Mouse (Mus musculus) ES-E14 (cell line): ENCODE measurements at regions not wholly inside any gene's neighbourhood (a gene's known extent, or its start where the extent isn't known, plus 50 kb on each side); places are given as distances from the start of the nearest gene placed in this dataset.

ENCODE experiments used
- DNase-seq: peaks from one replicate; pipeline ENCODE4 v3.0.0-alpha.2; 2013; ENCODE audit warnings: low read depth, low spot score
- H3K27ac ChIP-seq: 2 replicates; pipeline ENCODE4 v1.5.1; 2012; ENCODE audit warnings: low read depth, mild to moderate bottlenecking, low read length, moderate library complexity, mixed read lengths; ENCODE audit not compliant: poor library complexity, insufficient read depth, severe bottlenecking
- H3K36me3 ChIP-seq: 2 replicates; pipeline ENCODE4 v1.6.1; 2012; ENCODE audit warnings: mild to moderate bottlenecking, low read length, moderate library complexity, mixed read lengths; ENCODE audit not compliant: control insufficient read depth, poor library complexity, insufficient read depth, severe bottlenecking
- H3K4me1 ChIP-seq, 2 experiments: fragments of 150-350 bp in 1 of 2; sonication (generic) in 1 of 2; 2 replicates each; pipeline ENCODE4 v1.6.1; 2012; ENCODE audit warnings: low read length in 2 of 2, mild to moderate bottlenecking in 1 of 2, mixed read lengths in 1 of 2; ENCODE audit not compliant: control insufficient read depth in 2 of 2, insufficient read depth in 2 of 2, poor library complexity in 1 of 2
- H3K4me3 ChIP-seq, 2 experiments: fragments of 150-350 bp in 1 of 2; sonication (generic) in 1 of 2; 2 replicates each; pipeline ENCODE4 v1.5.1; 2012; ENCODE audit warnings: low read length in 2 of 2, low read depth in 1 of 2, mild to moderate bottlenecking in 1 of 2, mixed read lengths in 1 of 2; ENCODE audit not compliant: insufficient read depth in 1 of 2, poor library complexity in 1 of 2, severe bottlenecking in 1 of 2
- H3K9ac ChIP-seq: 2 replicates; pipeline ENCODE4 v1.6.1; 2012; ENCODE audit warnings: low read depth, mild to moderate bottlenecking, low read length, mixed read lengths; ENCODE audit not compliant: poor library complexity, insufficient read depth, severe bottlenecking
- H3K9me3 ChIP-seq: fragments of 150-350 bp; sonication (generic); 2 replicates; pipeline ENCODE4 v1.6.1; 2012; ENCODE audit warnings: low read depth, mild to moderate bottlenecking, low read length; ENCODE audit not compliant: control insufficient read depth, insufficient read depth
- CHD2 ChIP-seq: IDR thresholded peaks from 2 replicates; pipeline ENCODE4 v1.6.1; 2014; ENCODE audit warnings: mild to moderate bottlenecking, low read depth, low read length, inconsistent platforms
- HCFC1 ChIP-seq: IDR thresholded peaks from 2 replicates; pipeline ENCODE4 v1.6.1; 2012; ENCODE audit warnings: low read length, inconsistent platforms, borderline replicate concordance; ENCODE audit not compliant: insufficient read depth
- MAFK ChIP-seq: IDR thresholded peaks from 2 replicates; pipeline ENCODE4 v1.6.1; 2014; ENCODE audit warnings: mild to moderate bottlenecking, low read depth, low read length, inconsistent platforms; ENCODE audit not compliant: insufficient read depth
- ZC3H11A ChIP-seq: IDR thresholded peaks from 2 replicates; pipeline ENCODE4 v1.6.1; 2012; ENCODE audit warnings: low read depth, mild to moderate bottlenecking, inconsistent platforms, low read length, borderline replicate concordance
- ZNF384 ChIP-seq: IDR thresholded peaks from 2 replicates; pipeline ENCODE4 v1.6.1; 2012; ENCODE audit warnings: low read depth, low read length, inconsistent platforms
- in situ Hi-C, 2 experiments: fragments of 600-800 bp; cut with MboI; formaldehyde crosslinking; loops; one replicate each; pipeline ENCODE4 v1.15.1; 2025; ENCODE audit warnings: low sequenced_read_pairs in 2 of 2, inconsistent platforms in 1 of 2; ENCODE audit not compliant: unreplicated experiment in 2 of 2

DNA sequence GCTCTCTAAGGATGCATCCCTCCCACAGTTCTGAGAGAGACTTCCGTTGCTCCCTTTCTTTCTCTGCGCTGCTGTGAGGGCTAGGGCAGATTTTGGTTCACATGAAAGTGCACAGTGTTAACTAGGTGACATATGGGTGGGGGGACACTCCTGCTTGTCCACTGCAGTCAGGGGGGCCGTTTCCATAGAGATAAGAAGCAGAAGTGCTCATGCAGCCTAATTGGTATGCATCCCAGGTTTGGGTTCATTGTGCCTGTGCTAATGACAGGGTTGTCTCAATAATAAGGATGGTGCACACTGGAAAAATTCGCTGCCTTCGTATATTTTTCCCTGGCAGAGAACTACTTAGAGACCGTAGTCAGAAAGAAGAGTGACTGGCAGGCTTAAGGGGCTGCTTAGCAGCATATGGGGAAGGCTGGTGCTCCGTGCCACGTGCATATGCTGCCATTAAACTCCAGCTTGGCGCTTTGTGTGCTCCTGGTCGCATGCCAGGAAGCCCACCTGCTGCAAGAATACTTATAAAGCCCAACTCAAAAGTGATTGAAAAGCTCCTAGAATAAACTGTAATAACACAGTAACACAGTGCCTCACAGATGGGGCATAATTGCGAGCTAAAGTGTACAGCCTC, 152.1 kb upstream of the A230072I06Rik start:
- in situ Hi-C loops: no loop called here
- no peaks in the 10 kb centered on the region for H3K36me3 ChIP-seq
- no peaks in the 10 kb centered on the region for H3K4me1 ChIP-seq
- H3K9ac ChIP-seq: no peak overlapping the region
- no peak overlapping the region for H3K4me3 ChIP-seq
- no peaks in the 10 kb centered on the region for H3K9me3 ChIP-seq
- DNase-seq: no peak
- TF ChIP-seq ZNF384 (no peak), HCFC1 (no peak), MAFK (no peak), CHD2 (no peak), ZC3H11A (no peak)
- H3K27ac ChIP-seq: no peak overlapping the region

DNA sequence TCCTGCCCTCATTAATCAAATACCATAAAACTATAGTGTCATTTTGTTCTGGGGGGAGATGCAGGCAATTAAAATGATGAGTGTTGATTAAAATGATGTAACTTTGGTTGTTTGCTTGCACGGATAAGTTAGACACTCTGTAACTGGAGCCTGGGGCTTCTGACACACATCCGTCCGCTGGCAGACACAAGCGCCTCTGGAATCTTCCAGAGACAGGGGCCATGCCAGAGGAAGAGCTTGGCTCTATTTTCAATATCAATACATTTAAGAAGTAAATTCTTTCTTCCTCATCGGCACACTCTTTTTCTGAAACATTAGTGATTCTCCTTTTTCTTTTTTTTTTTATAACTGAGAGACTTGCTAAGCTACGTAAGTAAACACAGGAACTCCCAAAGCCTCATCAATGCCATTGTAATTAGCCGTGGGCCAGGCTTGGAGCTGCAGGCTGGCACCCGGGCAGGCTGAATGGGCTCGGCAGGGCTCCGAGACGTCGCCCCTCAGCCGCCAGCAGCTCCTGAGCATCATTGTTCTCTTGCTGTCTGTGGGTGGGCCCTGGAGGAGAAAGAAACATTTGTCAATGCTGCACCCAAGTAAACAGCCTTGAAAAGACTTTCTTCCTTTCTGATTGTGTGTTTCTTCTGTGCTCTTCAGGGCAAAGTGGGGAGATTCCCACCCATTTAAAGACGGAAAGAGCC, 151.4 kb upstream of the A230072I06Rik start:
- no peak for DNase-seq
- Histone ChIP-seq H3K4me3 (no peak overlapping the region), H3K27ac (no peak overlapping the region), H3K9ac (no peak overlapping the region), H3K9me3 (no peaks in the 10 kb centered on the region), H3K4me1 (no peaks in the 10 kb centered on the region), H3K36me3 (no peaks in the 10 kb centered on the region)
- in situ Hi-C loops: no loop called here
- no peak for TF ChIP-seq ZNF384
- no peak for TF ChIP-seq MAFK
- no peak for TF ChIP-seq ZC3H11A
- no peak for TF ChIP-seq CHD2
- no peak for TF ChIP-seq HCFC1

DNA sequence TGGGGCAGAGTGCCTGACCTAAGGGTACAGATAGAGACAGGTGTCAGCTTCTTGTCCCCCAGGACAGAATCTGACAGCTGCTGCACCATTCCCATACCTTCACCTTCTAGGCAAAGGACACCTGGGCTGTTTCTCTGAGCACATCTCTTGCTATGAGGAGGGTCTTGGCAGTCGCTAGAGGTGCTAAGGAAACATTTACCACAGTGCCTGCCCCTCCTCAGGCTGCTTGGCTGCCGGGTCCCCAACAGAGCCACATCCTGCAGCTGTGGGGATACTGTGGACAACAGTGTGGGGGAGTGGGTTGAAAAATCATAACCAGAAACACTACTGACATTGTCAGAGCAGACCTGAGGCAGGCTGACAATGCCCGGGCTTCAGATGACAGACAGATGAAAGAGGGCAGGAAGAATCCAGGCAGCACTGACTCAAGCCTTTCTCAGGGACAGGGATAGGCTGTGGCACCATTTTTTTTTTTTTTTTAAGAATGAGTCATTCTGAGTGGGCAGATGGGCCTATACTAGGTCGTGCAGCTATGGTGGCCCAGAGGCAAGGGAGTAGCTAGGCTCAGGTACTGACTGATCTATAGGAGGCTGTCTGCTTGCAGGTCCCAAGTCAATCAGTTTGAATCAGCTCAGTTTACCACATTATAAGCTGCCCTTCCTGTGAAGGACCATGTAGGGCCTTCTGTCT, 150.7 kb upstream of the A230072I06Rik start:
- no peak for DNase-seq
- Histone ChIP-seq H3K9me3 (no peaks in the 10 kb centered on the region), H3K9ac (no peak overlapping the region), H3K36me3 (no peaks in the 10 kb centered on the region), H3K4me3 (no peak overlapping the region), H3K4me1 (no peaks in the 10 kb centered on the region), H3K27ac (no peak overlapping the region)
- TF ChIP-seq CHD2 (no peak), ZC3H11A (no peak), HCFC1 (no peak), MAFK (no peak), ZNF384 (no peak)
- in situ Hi-C loops: no loop called here

DNA sequence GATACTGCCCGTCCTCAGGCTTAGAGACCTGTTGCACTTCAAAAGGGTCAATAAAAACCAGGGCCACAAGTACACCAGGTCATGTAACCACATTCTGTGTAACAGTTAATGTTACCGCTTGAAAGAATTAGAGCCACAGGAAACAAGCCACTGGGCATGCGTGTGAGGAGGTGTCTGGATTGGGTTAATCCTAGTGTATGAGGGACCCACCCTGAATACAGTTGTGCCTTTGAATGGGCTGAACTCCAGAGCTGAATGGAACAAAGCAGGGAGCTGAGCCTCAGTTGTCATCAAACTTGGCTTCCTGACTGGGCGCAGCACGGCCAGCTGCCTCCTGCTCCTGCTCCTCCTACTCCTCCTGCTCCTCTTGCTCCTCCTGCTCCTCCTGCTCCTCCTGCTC, 148.0 kb upstream of the A230072I06Rik start:
- TF ChIP-seq MAFK (no peak), CHD2 (no peak), HCFC1 (no peak), ZNF384 (no peak), ZC3H11A (no peak)
- H3K4me3 ChIP-seq: no peak overlapping the region
- H3K9me3 ChIP-seq: no peaks in the 10 kb centered on the region
- H3K4me1 ChIP-seq: no peaks in the 10 kb centered on the region
- no peak for DNase-seq
- in situ Hi-C loops: no loop called here
- no peaks in the 10 kb centered on the region for H3K36me3 ChIP-seq
- H3K27ac ChIP-seq: no peak overlapping the region
- no peak overlapping the region for H3K9ac ChIP-seq
